Mouse (Mus musculus) brain, embryonic 14.5 days (tissue): ENCODE measurements around the gene Csf2rb.

ENCODE experiments used
- CTCF ChIP-seq: fragments of 200-500 bp; IDR thresholded peaks from 2 replicates; pipeline ENCODE4 v1.5.1; 2012; ENCODE audit warnings: inconsistent platforms, mild to moderate bottlenecking, moderate library complexity, borderline replicate concordance; ENCODE audit not compliant: insufficient read depth, insufficient read length; ENCODE audit errors: extremely low read depth
- POLR2A ChIP-seq: fragments of 200-500 bp; IDR thresholded peaks from 2 replicates; pipeline ENCODE4 v1.6.1; 2012; ENCODE audit warnings: mild to moderate bottlenecking, inconsistent platforms, borderline replicate concordance; ENCODE audit not compliant: poor library complexity, insufficient read depth, insufficient read length, severe bottlenecking; ENCODE audit errors: extremely low read depth

GRCm38 (mm10) chr15:78383450-78384219, 58.1 kb downstream of the Csf2rb start:
- TF ChIP-seq POLR2A: no peak
- TF ChIP-seq CTCF: no peak
